Mouse (Mus musculus) ES-E14 (cell line): ENCODE measurements around the gene Sh3bgr. TPM values are rescaled to one million over a fixed set of nuclear protein-coding genes. Genes with fewer than 3 reads are reported as not detected.
A peak's percentile ranks its signal among the peaks of the same experiment; 100 is the strongest.

Source experiments
- DNase-seq: peaks from one replicate; pipeline ENCODE4 v3.0.0-alpha.2; 2013; ENCODE audit warnings: low read depth, low spot score
- H3K27ac ChIP-seq: 2 replicates; pipeline ENCODE4 v1.5.1; 2012; ENCODE audit warnings: low read depth, mild to moderate bottlenecking, low read length, moderate library complexity, mixed read lengths; ENCODE audit not compliant: poor library complexity, insufficient read depth, severe bottlenecking
- H3K36me3 ChIP-seq: 2 replicates; pipeline ENCODE4 v1.6.1; 2012; ENCODE audit warnings: mild to moderate bottlenecking, low read length, moderate library complexity, mixed read lengths; ENCODE audit not compliant: control insufficient read depth, poor library complexity, insufficient read depth, severe bottlenecking
- H3K4me1 ChIP-seq, 2 experiments: fragments of 150-350 bp in 1 of 2; sonication (generic) in 1 of 2; 2 replicates each; pipeline ENCODE4 v1.6.1; 2012; ENCODE audit warnings: low read length in 2 of 2, mild to moderate bottlenecking in 1 of 2, mixed read lengths in 1 of 2; ENCODE audit not compliant: control insufficient read depth in 2 of 2, insufficient read depth in 2 of 2, poor library complexity in 1 of 2
- H3K4me3 ChIP-seq, 2 experiments: fragments of 150-350 bp in 1 of 2; sonication (generic) in 1 of 2; 2 replicates each; pipeline ENCODE4 v1.5.1; 2012; ENCODE audit warnings: low read length in 2 of 2, low read depth in 1 of 2, mild to moderate bottlenecking in 1 of 2, mixed read lengths in 1 of 2; ENCODE audit not compliant: insufficient read depth in 1 of 2, poor library complexity in 1 of 2, severe bottlenecking in 1 of 2
- H3K9ac ChIP-seq: 2 replicates; pipeline ENCODE4 v1.6.1; 2012; ENCODE audit warnings: low read depth, mild to moderate bottlenecking, low read length, mixed read lengths; ENCODE audit not compliant: poor library complexity, insufficient read depth, severe bottlenecking
- H3K9me3 ChIP-seq: fragments of 150-350 bp; sonication (generic); 2 replicates; pipeline ENCODE4 v1.6.1; 2012; ENCODE audit warnings: low read depth, mild to moderate bottlenecking, low read length; ENCODE audit not compliant: control insufficient read depth, insufficient read depth
- CHD2 ChIP-seq: IDR thresholded peaks from 2 replicates; pipeline ENCODE4 v1.6.1; 2014; ENCODE audit warnings: mild to moderate bottlenecking, low read depth, low read length, inconsistent platforms
- HCFC1 ChIP-seq: IDR thresholded peaks from 2 replicates; pipeline ENCODE4 v1.6.1; 2012; ENCODE audit warnings: low read length, inconsistent platforms, borderline replicate concordance; ENCODE audit not compliant: insufficient read depth
- MAFK ChIP-seq: IDR thresholded peaks from 2 replicates; pipeline ENCODE4 v1.6.1; 2014; ENCODE audit warnings: mild to moderate bottlenecking, low read depth, low read length, inconsistent platforms; ENCODE audit not compliant: insufficient read depth
- ZC3H11A ChIP-seq: IDR thresholded peaks from 2 replicates; pipeline ENCODE4 v1.6.1; 2012; ENCODE audit warnings: low read depth, mild to moderate bottlenecking, inconsistent platforms, low read length, borderline replicate concordance
- ZNF384 ChIP-seq: IDR thresholded peaks from 2 replicates; pipeline ENCODE4 v1.6.1; 2012; ENCODE audit warnings: low read depth, low read length, inconsistent platforms
- in situ Hi-C, 2 experiments: fragments of 600-800 bp; cut with MboI; formaldehyde crosslinking; loops; one replicate each; pipeline ENCODE4 v1.15.1; 2025; ENCODE audit warnings: low sequenced_read_pairs in 2 of 2, inconsistent platforms in 1 of 2; ENCODE audit not compliant: unreplicated experiment in 2 of 2
- total RNA-seq: library from RNA; depleted of rRNA; stranded (reverse); fragments of 300-350 nt; gene quantifications from 2 replicates; pipeline ENCODE4 v1.2.3, GENCODE M21; 2012

The Sh3bgr gene
- total RNA-seq, 1 experiment: 3.2 TPM

DNA sequence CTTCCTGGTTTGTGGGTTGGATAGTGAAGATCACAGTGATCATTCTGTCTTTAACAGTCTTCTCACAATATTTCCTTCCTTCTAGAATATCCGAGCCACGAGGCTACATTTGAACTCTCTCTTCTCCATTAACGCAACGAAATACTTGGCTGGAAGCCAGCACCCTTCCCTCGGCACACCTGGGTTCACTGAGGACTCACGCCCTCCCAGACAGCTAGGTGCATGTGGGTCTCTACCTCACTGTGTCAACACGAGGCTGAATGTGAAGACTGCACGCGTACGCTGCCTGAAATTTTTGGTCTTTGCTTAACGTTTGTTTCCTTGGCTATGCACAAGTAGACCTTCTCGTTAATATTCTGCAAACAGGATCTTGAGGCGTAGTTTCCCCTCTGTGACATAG lies 28.2 kb downstream of the Sh3bgr start:
- TF ChIP-seq ZC3H11A: no peak
- no peak for TF ChIP-seq HCFC1
- TF ChIP-seq MAFK: no peak
- no peak for TF ChIP-seq ZNF384
- TF ChIP-seq CHD2: no peak
- Histone ChIP-seq H3K4me1 (no peaks in the 10 kb centered on the region), H3K36me3 (no peaks in the 10 kb centered on the region), H3K27ac (no peak overlapping the region), H3K9ac (no peak overlapping the region), H3K4me3 (no peak overlapping the region), H3K9me3 (no peaks in the 10 kb centered on the region)
- no peak for DNase-seq
- in situ Hi-C loops: loop anchor here (5.0 to 10.0 kb wide), 2 partner anchors 114 to 116 kb away; no protein-coding TSS in a partner anchor

DNA sequence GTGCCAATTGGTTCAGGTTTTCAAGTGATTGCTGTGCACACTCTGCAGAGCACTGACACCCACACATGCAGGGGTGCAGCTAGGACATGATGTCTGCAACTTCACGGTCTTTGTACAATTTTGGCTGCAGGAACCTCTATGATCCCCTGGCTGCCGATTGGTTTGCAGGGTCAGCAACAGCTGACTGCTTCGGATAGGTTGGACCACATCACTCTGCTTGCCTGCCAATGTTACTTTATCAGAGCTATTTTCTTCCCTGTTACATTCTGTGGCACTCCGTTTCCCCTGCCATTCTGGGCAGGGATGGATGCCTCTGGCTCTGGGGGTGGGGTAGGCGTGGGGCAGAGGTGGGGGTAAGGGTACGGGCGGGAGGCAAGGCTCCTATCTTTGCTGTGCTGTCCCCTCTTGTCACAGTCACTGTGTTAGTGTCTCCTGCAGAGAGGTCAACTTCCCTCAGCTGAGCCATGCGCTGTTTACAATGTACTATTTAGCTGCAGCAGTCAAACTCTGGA lies 28.9 kb downstream of the Sh3bgr start:
- DNase-seq: no peak
- no peak for TF ChIP-seq HCFC1
- TF ChIP-seq ZC3H11A: no peak
- TF ChIP-seq CHD2: no peak
- no peak for TF ChIP-seq ZNF384
- no peak for TF ChIP-seq MAFK
- Histone ChIP-seq H3K36me3 (no peaks in the 10 kb centered on the region), H3K9ac (no peak overlapping the region), H3K4me1 (no peaks in the 10 kb centered on the region), H3K4me3 (no peak overlapping the region), H3K9me3 (no peaks in the 10 kb centered on the region), H3K27ac (no peak overlapping the region)
- in situ Hi-C loops: loop anchor here (5.0 to 10.0 kb wide), 2 partner anchors 113 to 116 kb away; no protein-coding TSS in a partner anchor

DNA sequence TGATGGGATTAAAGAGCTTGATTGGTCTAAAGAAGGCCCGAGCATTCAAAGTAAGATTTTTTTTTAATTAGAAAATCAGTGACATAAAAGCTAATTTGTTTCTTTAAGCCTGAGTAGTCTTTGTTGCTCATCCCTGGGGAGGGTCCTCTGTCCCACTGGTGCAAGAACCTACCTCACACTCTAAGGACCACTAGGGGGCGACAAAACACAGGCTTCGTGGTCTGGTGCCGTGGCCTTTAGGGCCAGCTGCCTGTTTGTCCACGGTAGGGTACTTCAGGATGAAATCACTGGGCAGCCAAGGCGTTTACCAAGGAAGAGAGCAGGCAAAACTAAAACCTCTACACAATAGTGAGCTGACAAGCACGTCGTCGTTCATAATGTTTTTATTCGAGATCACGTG lies 30.2 kb downstream of the Sh3bgr start:
- H3K36me3 ChIP-seq: no peaks in the 10 kb centered on the region
- H3K27ac ChIP-seq: no peak overlapping the region
- H3K4me3 ChIP-seq: no peak overlapping the region
- peak; percentile 62 for DNase-seq
- no peaks in the 10 kb centered on the region for H3K4me1 ChIP-seq
- no peak overlapping the region for H3K9ac ChIP-seq
- in situ Hi-C loops: no loop called here
- TF ChIP-seq ZC3H11A (peak; percentile 82; the same call in 1 of the 2 replicates), MAFK (no peak), HCFC1 (no peak)
- no peaks in the 10 kb centered on the region for H3K9me3 ChIP-seq

DNA sequence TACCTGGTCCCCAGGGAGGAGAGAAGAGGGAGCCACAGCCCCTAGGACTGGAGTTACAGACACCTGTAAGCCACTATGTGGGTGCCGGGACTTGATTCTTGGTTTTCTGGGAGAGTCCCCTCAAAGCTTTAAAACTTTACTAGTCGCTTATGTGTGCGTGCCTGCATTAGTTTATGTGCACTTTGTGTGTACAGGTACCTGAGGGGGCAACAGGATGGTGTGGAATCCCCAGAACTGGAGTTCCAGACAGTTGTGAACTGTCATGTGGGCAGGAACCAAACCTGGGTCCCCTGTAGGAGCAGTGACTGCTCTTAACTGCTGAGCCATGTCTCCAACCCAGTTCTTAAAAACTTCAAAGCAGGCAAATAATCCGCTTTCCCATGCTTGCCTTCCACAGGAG lies 31.0 kb downstream of the Sh3bgr start:
- Histone ChIP-seq H3K9ac (no peak overlapping the region), H3K4me1 (no peaks in the 10 kb centered on the region), H3K27ac (no peak overlapping the region), H3K9me3 (no peaks in the 10 kb centered on the region), H3K4me3 (no peak overlapping the region), H3K36me3 (no peaks in the 10 kb centered on the region)
- DNase-seq: no peak
- TF ChIP-seq CHD2 (no peak), ZC3H11A (no peak), HCFC1 (no peak), MAFK (no peak), ZNF384 (no peak)
- in situ Hi-C loops: no loop called here

DNA sequence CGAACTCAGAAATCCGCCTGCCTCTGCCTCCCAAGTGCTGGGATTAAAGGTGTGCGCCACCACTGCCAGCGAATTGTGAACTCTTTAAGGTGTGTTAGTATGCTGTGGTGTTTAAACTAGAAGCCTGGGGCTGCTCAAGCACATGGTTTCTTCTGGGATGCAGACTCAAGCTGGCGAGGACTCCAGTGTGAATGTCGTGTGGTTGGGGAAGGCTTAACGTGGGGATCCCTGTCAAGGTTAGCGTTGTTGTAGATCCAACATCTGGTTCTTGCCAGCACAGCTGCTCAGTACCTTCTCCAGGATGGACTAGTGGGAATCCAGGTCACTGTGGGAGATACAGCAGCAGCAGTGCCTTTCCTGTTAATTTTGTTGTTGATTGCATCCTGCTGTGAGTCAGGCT lies 31.7 kb downstream of the Sh3bgr start:
- Histone ChIP-seq H3K27ac (no peak overlapping the region), H3K4me1 (no peaks in the 10 kb centered on the region), H3K9ac (no peak overlapping the region), H3K9me3 (no peaks in the 10 kb centered on the region), H3K36me3 (no peaks in the 10 kb centered on the region), H3K4me3 (no peak overlapping the region)
- TF ChIP-seq HCFC1: no peak
- TF ChIP-seq MAFK: no peak
- no peak for TF ChIP-seq ZNF384
- no peak for TF ChIP-seq ZC3H11A
- TF ChIP-seq CHD2: no peak
- in situ Hi-C loops: no loop called here
- no peak for DNase-seq
